Mouse (Mus musculus) embryo, embryonic 11.5 days (tissue): ENCODE data around the gene Kat6b.

Experiments
- DNase-seq: peaks from one replicate; pipeline ENCODE4 v3.0.0-alpha.2; 2012; ENCODE audit warnings: low read depth, low spot score

The Kat6b gene

DNA sequence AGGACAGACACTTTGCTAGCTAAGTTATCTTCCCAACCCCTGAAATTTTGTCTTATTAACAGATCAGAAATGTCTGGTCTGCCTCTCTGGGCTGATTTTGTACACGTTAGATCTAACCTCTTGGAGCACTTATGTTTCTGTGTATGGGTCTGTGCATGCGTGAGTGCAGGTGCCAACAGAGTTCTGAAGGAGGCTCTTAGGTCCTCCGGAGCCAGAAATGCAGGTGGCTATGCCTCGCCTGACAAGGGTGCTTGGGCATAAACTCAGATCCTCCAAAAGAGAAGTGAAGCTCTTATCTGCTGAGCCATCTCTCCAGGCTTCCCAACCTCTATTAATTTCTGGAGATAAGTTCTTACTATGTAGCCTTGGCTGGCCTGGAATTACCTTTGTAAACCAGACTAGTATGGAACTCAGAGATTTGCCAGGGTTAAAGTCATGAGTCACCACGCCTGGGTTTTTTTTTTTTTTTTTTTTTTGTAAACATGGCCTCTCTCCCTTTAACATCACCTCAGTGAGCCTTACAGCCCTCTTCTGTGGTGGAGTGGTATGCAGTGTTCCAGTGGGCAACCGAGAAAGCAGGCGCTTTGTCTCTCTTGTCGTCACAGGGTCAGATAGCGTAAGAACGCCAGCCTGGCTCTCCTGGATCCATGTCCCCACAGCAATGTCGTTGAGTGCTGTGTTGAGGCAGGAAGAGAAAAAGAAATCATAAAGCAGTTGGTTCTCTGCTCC is 79.4 kb downstream of the Kat6b start:
- no peak for DNase-seq

DNA sequence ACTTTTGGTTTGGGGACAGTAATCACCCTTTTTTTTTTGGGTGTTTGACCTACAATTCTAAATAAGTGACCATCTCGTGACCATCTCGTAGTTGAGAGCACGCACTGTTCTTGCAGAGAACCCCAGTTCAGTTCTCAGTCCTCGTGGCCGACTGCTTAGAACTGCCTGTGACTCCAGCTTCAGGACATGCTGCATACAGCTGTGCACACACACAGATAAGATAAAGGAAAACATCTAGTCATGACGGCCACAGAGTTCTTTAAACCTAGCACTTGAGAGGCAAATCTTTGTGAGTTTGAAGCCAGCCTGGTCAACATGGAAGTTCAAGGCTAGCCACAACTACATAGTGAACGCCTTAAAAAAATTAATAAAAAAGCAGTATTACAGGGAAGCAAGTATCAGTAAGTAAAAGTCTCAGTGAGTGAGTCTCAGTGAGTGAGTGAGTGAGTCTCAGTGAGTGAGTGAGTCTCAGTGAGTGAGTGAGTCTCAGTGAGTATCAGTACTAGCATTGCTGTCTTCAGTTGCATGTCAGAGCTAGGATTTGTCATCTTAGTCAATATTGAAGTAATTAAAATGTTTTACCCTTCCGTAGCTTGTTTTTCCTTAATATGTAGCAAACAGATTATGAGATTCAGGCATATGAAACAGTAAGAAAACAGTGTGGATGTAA is 80.3 kb downstream of the Kat6b start:
- DNase-seq, result no peak

DNA sequence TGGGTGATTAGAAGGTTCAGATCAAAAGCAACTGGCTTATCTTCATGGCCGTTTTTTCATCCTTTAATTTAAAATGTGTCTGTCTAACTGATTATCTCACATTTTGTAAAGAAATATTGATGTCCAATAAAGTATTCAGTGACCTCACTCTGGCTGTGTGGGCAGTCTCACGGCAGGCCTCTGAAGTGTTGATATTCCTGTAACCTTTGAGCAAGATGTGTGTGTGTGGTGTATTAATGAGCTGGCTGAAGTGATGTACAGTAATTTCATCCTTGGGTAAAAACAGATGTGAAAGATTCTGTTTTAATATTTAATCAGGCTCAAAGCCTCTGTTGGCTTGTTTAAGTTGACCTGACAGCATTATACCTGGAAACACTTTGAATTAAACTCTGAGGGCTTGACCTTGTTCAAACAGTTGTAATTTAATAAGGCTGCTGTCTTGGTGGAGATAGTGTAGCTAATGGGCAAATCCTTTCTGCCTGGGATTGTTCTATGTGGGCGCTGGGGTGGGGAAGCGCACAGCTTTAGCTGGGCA is 82.4 kb downstream of the Kat6b start:
- DNase-seq, result no peak

DNA sequence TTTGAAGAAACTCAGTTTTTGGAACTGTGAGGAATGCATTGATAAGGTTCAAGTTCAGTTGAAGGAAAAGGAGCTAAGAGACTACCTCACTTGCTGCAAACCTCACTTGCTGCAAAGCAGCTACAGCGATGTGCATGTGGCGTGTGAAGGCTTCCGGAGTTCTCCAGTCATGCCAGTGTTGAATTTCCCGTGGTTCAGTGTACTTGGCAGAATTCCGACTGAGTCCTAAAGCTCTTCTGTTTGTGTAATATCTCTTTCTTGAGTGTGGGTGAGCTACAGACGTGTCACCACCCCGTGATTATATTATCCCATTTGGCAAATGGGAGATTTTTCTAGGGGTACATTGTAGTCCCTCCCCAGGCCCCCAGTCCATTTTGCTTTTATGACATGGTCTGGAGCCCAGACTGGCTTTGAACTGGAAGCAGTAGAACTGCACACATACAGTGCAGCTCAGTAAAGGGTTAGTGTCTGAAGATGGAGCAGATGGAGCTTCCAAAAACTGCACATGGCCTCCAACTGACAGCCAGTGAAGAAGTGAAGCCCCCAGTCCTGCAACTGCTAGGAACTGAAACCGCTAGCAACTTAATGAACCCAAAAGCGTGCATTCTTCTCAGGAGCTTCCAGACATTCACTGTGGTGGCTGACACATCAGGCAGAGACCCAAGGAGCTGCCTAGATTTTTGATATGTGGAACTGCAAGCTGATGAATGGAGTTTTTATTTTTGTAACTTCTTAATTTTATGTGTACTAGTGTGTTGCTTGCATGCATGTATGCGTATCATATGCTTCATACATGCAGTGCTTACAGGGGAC is 84.5 kb downstream of the Kat6b start:
- DNase-seq, result no peak

DNA sequence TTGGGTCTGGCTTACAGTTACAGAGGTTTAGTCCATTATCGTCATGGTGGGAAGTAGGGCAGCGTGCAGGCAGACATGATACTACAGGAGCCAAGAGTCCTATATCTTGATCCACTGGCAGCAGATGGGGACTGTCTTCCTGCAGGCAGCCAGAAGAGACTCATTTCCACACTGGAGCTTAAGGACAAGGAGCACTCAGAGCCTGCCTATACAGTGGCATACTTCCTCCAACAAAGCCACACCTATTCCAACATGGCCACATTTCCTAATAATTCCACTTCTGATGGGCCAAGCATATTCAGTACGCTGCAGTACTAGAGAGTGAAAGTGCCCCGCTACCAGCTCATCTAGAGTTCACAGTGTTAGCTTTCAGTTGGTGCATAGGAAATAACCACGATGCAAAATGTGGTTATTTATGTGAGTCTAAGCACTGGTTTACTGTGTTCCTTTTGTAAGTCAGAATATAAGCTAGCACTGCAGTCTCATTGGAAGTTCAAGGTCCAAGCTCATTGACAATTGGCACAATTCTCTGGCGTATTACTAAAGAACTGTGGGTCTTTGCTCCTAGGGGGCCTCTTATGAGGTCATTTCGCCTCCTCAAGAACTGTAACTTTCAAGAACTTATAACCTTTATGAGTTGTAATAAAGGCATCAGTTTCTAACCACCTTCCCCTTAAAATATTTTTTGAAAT is 86.2 kb downstream of the Kat6b start:
- DNase-seq, result no peak

DNA sequence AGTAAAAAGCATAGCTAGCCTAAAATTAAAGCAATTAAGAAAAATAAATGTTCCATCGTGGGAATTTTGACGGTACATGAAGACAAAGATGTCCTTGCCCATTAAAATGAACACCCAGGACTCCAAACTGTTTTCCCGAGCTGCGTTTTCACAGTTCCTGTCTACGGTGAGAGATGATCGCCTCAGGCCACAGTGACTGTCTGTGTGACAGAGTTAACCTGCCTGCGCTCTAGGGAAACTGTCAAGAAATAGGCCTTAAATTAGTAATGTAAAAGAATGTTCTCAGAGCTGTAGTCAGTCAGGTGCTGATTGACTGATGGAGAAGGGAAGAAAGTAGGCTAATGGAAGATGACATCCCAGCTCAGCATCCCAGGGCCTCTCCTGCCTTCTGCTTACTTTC is 87.6 kb downstream of the Kat6b start:
- no peak for DNase-seq

DNA sequence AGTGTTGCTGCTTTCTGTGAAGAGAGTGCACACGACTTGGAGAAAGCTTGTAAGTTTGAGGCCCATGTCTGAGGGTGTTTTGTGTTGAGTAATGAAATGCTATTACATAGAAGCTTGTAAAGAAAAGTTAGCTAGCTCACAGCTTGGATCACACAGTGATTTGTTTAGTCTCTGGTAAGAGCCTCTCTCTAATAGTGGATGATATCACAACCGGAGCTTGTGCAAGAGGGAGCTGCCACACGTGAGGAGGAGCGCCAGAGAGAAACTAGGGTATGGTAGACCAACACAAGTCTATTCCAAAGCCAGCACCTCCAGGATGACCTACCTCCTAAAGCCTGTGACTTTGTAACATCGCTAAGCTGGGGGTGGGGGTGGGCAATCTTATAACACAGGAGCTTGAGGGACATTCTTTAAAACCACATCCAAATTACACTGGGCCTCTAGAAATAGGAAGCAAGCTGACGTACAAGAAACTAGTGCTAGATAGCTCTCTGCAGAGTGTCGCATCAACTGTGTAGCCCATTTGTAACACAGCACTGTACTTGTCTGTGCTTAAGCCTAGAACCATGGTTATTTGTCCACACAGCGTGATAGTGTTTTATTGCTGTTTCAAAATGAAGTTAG is 93.6 kb downstream of the Kat6b start:
- no peak for DNase-seq

DNA sequence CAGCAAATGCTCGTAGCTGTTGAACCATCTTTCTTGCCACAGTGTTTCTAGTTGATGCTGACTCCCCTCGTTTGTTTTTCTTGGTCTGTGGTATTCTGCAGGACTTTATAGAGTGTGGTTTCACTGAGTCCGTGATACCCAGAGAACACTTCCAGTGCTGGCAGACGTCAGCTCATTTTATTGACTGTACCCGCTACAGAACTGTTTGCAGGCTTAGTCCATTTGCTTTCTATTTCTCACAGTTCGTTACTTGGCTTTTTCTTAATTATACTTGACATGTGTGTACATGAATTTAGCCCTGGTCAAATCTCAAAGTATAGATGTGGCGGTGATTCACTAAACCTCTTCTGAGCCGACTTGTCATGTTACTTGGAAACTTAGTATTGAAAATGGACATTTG is 95.6 kb downstream of the Kat6b start:
- no peak for DNase-seq

DNA sequence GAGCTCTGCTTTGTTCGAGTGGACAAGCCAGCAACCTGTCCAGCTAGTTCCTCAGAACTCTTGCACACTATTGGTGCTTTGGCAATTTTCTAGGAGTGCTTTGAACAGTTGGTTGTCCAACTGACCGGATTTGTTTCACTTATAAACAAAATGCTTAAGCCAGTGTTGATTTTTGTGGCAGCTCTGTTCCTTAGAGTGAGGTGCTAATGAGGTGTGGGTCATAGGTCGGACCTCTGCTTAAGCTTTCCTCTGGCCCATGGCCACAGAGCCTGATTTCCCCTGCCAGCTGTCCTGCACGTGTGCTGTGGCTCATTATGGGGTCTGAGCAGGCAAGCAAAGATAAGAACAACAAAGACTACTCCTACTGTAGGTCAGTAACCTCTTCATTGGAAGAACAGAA is 100.0 kb downstream of the Kat6b start:
- DNase-seq, result no peak

DNA sequence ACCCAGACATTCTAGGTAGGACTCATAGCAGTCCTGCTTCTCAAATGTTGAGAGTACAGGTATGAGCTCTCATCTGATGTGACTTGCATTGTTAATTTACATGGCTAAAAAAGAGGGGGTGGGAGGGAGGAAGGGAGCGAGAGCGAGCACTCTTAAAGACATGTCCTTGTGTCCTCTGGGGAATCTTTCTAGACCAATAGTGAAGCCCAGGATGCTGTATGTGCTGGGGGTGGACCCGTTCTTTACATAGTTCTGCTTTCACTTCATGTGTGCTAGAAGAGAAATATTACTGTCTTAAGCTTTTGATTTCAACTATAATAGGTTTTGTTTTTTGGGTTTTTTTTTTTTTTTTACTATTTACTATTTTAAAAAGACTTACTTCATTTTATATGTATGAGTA is 101.1 kb downstream of the Kat6b start:
- DNase-seq, result no peak

DNA sequence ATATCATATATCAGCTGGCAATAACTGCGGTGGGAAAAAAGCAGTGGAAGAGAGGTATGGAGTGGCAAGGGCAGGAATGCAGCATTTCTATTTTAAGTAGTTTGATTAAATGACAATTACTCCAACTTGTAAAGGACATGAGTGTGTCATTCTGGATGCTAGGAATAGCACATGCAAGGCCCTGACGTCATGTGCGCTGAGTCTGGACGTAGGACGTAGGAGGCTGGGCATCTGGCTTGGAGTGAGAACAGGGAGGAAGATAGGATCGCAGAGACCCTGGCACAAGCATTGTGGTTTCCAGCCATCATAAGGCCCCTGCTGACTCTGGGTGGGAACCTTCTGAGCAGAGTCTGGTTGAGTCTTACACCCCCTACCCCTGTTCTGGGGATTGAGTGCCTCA is 101.8 kb downstream of the Kat6b start:
- no peak for DNase-seq

DNA sequence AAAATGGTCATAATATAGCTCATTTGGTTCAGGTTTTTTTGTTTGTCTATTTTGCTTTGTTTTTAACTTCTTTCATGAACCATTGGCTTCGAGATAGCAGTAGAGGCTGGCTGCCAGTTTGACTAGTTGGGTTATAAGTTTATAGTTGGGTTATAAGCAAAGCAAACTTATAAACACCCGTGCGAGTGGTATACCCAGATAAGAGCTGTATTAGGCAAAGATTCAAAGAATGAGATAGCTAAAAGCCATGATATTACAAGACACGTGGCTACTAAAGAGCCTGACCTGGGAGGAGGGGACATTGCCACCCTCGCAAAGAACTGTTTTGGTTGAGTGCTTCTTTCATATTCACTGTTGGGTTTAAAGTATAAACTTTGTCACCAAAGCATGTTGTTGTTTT is 102.6 kb downstream of the Kat6b start:
- no peak for DNase-seq

DNA sequence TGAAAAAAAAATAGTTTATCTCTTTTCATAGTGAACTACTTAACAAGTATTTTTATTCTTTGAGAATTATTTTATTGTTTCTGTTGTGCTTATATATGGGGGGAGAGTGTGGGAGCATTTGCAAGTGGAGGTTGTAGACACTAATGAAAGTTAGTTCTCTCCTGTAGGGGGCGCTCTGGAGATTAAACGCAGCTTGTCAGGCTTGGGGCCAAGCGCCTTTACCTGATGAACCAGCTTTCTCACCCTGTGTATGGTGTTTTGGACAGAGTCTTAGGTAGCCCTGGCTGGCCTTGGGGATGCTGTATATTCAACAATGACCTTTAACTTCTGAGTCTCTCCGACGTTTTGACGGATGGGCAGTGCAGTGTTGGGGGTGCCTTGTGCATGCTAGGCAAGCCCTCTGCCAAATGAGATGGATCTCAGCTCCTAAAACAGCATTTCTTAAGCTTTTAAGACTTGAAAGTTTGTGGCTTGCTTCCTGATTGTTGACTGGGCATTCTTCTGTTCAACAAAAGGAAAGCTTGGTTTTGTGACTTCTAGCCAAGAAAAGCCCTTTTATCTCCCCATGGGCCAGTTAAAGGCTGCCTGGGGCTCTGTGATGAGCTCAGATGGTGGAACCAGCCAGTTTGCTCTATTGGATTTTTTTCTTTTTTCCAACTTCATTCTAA is 103.4 kb downstream of the Kat6b start:
- DNase-seq, result no peak

DNA sequence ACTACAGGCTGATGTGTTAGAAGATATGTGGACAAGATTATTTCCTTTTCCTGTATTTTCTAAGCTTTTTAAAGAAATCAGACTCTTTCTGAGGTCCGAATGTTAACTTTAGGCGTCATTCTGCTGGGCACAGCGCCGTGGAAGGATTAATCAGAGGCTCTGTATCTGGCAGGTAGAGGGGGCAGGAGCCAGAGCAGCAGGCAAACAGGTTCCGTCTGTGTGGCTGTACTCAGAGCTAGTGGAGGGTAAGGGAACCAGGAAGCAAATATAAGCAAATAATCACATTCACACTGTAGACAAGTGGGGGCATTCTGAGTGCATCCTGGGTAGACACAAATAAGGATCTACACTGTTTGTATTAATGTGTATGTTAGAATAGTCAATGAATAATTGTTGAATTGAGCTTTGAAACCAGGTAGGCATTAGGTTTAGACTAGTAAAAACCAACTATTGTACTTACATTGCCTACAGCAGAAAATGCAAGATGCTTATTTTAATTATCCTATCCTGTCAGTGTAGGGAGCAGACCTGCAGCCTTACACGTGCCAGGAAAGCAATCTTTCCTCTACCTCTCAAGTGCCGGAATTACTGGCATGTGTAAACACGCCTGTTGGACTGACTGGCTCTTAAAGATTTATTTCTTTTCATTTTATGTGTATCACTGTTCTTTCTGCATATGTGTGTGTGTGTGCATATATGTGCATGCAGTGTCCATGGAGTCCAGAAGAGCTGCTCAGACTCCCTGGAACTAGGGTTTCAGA is 104.4 kb downstream of the Kat6b start:
- no peak for DNase-seq

DNA sequence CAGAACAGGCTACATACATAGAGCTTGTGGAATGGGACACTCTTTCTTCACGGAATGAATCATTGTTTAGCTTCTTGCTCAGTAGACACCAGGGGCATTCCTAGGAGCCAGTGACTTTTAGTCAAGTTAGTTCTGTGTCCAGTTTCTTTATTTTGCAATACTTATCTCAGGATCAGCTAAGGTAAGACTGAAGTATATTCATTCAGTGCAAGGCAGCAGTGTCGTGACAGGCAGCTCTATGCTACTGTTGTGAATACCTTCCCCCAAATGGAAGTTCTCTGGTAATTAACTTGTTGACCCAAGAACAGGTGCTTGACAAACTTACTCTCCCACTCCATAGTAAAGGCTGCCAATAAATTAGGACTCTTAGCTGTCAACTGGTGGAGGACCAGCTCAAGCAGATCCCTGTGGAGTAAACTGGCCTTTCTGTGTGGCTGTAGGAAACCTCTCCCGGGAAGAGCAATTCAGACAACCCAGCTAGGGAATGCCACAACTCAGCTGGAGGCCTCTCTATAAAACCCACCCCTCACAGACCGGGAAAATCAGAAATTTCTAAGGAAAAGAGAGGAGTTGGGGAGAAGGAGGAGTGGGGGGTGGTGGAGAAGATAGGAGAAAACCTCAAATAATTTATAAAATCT is 105.4 kb downstream of the Kat6b start:
- DNase-seq, result no peak

DNA sequence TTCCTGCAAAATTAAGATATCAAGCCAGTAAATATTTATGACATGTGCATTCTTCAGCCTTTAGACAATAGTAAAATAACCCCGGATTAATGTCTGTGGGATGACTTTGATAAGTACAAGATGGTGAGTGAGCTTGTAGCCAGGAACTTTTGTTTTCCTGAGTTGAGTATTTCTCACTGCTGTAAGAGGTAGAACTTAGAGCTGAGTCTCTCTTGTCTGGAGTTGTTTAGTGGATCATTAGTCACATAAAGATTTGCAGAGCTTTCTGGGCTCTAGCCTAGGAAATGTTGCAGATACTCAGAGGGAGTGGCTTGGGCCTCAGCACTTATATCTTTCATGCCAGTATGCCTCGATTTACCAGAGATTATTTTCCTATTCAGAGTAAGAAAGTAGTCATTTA is 106.7 kb downstream of the Kat6b start:
- DNase-seq, result no peak

DNA sequence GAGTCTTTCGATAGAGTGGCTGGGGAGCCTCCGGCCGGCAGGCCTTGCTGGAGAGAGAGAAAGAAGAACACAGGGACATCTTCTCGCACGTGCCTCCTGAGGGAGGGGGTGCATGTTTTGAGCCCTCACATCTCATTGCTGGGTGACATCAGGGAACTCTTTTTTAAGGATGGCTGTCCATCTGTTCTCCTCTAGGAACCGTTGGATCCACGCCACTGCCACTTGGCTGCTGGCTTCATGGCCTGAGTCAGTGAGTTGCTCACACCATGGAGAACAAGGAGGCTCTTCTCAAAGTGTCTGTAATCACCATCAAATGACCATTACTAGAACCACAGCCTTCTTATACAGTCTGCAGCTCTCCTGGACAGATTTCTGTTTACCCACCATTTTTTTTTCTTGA is 108.4 kb downstream of the Kat6b start:
- DNase-seq, result no peak

DNA sequence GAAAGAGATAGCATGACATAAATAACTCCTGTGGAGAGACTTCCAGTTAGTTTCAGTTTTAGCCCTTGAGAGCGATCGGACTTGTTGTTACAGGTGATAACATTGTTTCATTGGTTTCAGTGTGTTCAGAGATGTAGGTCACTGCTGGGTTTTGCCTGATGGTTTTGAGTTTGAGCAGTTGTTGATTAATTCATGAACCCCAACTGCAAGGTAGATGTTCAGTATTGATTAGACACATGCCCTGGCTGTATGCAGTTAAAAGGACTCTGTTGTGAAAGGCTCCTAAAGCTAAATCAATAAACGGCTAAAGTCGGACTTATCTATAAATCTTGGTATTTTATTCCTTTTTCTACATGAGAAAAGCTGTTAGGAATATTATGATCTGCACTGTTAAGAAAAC is 109.0 kb downstream of the Kat6b start:
- no peak for DNase-seq

DNA sequence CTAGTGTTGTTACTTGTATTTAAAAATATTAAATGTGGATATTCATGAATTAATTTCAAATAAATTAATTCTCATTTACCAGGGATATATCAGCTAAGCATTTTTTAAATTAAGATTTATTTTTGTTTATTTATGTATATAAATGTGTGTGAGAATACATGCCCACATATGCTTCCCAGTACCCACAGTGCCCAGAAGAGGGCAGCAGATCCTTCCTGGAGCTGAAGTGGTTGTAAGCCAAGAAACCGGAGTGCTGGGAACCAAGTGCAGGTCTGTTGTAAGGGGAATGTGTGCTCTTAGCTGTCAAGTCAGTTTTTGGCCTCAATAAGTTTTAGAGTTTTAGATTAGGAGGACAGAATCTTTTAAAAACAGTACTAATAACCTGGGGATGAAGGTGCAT is 110.9 kb downstream of the Kat6b start:
- no peak for DNase-seq
